Mouse (Mus musculus): ENCODE measurements around the gene Gm1604a. TPM values are rescaled to one million over a fixed set of nuclear protein-coding genes. Genes with fewer than 3 reads are reported as not detected.
"Not testable (repeated sequence)": the region's sequence is repeated elsewhere in the genome, so short reads cannot be mapped to it uniquely, and the experiment has no call there.

The Gm1604a gene
- polyA plus RNA-seq, 1 experiment from 2014 or later, result 0.20 TPM

DNA sequence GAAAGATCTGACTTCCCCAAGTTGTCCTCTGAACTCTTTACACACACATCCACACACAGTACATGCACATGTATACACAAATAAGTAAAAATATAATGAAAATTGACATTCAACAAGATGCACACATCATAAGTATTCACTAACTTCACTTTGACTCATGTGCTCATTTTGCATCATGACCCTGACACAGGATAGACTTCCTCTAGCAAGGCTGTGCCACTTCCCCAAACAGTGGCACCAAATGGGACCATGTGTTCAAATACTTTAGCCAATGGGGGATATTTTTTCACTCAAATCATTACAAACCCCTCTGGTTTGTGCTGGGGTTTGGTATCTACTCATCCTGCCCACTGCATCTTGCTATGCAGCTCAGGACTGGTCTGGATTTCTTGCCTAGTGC, 16.5 kb upstream of the Gm1604a start:
- not testable (repeated sequence) for H3K36me3 ChIP-seq (replicated peaks); H3K27me3 ChIP-seq; H3K9ac ChIP-seq; H3K4me2 ChIP-seq; H3K4me3 ChIP-seq (replicated peaks); H3K9me3 ChIP-seq (replicated peaks); H3K27ac ChIP-seq (replicated peaks); ATAC-seq (ENCODE audit: insufficient read depth); H3K4me1 ChIP-seq (replicated peaks)

DNA sequence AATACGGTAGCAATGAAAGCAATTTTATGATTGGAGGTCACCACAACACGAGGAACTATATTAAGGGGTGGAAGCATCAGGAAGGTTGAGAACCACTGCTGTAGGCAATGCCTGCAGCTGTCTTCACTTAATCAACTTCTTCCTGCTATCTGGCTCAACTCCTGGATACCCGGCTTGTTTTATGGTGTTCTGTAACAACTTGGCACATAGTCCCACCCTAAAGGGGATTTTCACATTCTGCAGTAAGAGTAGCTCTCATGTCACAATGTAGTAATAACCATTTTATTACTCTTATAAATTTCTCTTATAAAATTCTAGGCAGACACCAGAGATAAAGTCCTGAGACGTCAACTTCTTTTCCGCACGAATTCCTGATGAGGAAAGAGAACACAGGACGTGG, 15.9 kb upstream of the Gm1604a start:
- not testable (repeated sequence) for H3K4me2 ChIP-seq; H3K27me3 ChIP-seq; H3K4me3 ChIP-seq (replicated peaks); H3K9me3 ChIP-seq (replicated peaks); H3K9ac ChIP-seq; H3K27ac ChIP-seq (replicated peaks); ATAC-seq (ENCODE audit: insufficient read depth); H3K4me1 ChIP-seq (replicated peaks); H3K36me3 ChIP-seq (replicated peaks)
- no CpG with 5 or more reads among the region's 7 CpGs for WGBS (ENCODE audit: insufficient replicate concordance)

DNA sequence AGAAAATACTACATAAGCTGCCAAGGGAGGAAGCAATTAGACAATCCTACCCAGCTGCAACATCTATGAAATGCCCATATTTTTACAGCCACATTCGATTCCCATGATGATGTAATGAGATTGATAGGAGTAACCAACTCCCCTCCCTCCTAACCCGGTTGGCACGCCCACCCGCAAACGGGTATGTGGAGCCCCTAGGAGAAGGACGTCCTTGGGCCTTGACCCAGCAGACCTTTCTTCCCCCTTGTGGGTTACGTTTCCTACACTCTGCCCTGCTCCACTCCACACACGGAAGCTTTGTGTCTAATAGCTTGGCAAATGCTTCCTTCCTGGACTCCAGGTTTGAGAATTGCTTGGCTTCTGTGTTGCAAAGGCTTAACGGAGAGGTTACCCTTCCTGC, 15.5 kb upstream of the Gm1604a start:
- H3K27ac ChIP-seq (replicated peaks); H3K9me3 ChIP-seq (replicated peaks); H3K27me3 ChIP-seq; H3K4me1 ChIP-seq (replicated peaks); H3K4me3 ChIP-seq (replicated peaks); ATAC-seq (ENCODE audit: insufficient read depth); H3K4me2 ChIP-seq; H3K36me3 ChIP-seq (replicated peaks); H3K9ac ChIP-seq: not testable (repeated sequence)
- WGBS (ENCODE audit: insufficient replicate concordance), result 32% methylated on average over 7 of the region's 9 CpGs

DNA sequence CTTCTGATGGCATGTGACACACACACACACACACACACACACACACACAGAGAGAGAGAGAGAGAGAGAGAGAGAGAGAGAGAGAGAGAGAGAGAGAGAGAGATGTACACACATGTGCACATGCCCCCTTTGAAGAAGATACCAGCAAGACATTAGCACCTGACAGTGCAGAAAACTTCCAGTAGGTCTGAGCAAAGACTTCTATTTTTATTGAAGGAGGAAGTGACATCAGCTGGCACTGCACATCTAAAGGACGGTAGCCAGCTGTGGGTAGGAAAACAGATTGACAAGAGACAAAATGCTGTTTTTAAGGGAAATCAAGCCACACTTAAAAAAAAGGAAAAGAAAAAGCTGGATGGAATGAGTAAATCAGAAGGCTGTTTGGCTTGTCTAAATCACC, 11.2 kb upstream of the Gm1604a start:
- H3K9ac ChIP-seq; H3K9me3 ChIP-seq (replicated peaks); ATAC-seq (ENCODE audit: insufficient read depth); H3K4me1 ChIP-seq (replicated peaks); H3K27ac ChIP-seq (replicated peaks); H3K4me3 ChIP-seq (replicated peaks); H3K27me3 ChIP-seq; H3K36me3 ChIP-seq (replicated peaks); H3K4me2 ChIP-seq: not testable (repeated sequence)
- WGBS (ENCODE audit: insufficient replicate concordance), result no CpG with 5 or more reads among the region's 1 CpGs

DNA sequence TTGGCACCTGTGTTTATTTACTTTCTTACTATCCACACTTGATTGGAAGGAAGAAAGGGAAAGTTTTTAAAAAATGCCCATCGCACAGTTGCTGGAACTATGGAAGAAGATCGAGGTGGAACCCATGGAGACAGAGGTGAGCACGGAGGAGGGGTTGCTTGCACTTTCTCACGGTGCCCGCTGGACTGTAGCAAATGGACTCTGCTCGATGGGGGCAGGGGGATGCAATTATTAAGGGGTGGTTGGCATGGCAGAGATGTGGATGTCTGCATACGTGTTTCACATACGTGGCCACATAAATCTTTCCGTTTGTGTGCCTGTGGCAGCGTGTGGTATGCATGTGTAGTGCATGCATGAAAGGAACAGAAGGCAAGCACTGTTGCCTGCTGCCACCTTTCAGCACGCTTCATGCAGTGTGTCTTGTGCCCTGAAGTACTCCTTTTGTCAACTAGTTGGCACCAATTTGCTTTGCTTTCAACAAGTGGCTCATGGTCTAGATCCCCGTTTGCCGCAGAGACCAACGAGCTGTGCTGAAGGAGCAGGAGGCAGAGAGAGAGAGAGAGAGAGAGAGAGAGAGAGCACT, 487 bp downstream of the Gm1604a start:
- H3K4me3 ChIP-seq (replicated peaks); H3K36me3 ChIP-seq (replicated peaks); H3K4me2 ChIP-seq; H3K27ac ChIP-seq (replicated peaks); H3K9me3 ChIP-seq (replicated peaks); H3K4me1 ChIP-seq (replicated peaks); ATAC-seq (ENCODE audit: insufficient read depth); H3K27me3 ChIP-seq; H3K9ac ChIP-seq: not testable (repeated sequence)
- WGBS (ENCODE audit: insufficient replicate concordance), result 82% methylated on average over 3 of the region's 14 CpGs

DNA sequence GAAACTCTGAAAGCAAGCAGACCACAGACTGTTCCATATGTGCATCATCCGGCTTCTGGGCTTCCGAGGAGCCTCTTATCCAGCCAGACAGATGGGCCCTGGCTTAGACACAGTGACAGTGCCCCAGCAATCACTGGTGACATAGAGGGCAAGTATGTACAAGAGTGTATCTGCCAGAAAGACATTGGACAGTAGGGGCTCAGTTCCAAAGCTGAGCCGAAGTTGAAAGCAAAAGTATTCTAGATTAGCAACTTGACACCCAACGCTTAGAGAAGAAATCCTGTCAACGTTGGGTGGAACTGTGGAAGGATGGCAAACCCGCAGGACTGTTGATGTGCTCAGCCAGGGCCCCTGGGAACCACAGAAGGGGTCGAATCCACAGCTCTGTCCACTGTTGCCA, 4.8 kb downstream of the Gm1604a start:
- not testable (repeated sequence) for ATAC-seq (ENCODE audit: insufficient read depth); H3K36me3 ChIP-seq (replicated peaks); H3K9me3 ChIP-seq (replicated peaks); H3K4me1 ChIP-seq (replicated peaks); H3K4me2 ChIP-seq; H3K27me3 ChIP-seq; H3K4me3 ChIP-seq (replicated peaks); H3K9ac ChIP-seq; H3K27ac ChIP-seq (replicated peaks)
- WGBS (ENCODE audit: insufficient replicate concordance), result 71% methylated on average over 6 of the region's 7 CpGs

DNA sequence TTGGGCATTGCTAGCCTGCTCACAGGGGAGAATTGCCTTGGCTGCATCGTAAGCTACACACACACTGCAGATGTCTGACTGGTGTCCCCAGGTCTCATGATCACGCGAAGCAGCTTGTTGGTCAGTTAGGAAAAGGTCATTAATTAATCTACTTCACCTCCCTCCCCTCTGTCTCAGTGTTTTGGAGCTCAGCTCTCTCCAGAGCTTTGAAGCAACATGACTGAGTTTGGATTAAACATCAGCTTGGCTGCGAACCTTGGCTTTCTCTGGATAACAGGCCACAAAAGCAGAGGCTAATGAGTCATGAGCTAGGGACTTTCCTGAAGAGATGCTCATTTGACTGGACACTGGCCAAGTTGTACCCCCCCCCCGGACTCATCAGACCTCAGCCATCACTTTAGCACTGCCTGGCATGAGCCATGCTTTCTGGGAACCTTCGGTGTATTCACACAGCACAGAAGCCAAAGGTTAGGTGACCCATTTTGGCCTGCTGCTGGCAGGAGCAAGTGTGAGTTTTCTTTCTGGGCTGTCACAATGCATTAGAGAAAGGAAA, 5.3 kb downstream of the Gm1604a start:
- not testable (repeated sequence) for H3K27me3 ChIP-seq; H3K36me3 ChIP-seq (replicated peaks); H3K9ac ChIP-seq; H3K4me1 ChIP-seq (replicated peaks); H3K27ac ChIP-seq (replicated peaks); H3K4me3 ChIP-seq (replicated peaks); ATAC-seq (ENCODE audit: insufficient read depth); H3K4me2 ChIP-seq; H3K9me3 ChIP-seq (replicated peaks)
- 52% methylated on average over 3 of the region's 6 CpGs for WGBS (ENCODE audit: insufficient replicate concordance)

DNA sequence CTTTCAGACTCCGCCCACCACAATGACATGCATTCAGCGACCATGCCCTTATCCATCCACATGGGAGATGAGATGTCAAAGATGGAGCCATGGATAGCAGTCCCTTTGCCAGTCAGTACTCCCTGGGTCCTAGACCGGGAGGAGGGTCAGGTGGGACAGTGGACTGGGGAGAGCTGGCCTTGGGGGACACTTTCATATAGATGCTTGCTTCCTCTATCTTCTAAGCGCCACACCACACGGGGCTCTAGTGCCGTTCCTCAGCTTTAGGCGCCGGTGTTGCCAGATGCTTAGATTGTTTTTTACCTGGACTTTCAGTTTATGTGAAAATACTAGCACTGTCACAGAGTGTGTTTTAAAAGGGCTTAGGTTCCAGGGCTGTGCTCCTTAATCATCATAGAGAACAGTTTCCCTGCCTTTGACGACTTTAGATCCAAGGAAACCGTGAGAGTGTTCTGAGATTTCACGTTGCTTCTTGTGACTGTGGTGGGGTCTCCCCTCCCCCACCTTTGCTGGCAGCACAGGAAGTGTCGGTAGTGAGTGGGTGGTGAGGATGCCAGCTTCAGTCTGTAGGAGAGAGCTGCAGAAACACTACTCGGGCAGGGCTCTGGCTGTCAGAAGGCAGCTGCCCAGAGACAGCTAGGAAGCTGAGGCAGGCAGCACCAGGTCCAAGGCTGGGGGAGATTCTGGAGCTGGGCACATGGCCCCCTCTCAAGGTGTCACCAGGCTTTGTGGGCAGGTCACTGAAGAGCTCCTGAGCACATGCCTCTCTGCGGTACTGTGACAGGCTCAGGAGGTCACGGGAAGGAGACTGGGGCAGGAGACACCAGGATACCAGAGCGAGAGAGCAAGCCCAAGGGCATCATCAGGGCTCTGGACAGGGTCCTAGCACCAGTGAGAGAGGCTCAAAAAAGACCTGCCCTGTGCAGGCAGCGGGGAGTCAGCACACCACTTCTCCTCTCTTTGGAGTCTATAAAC, 8.1 kb downstream of the Gm1604a start:
- not testable (repeated sequence) for H3K4me1 ChIP-seq (replicated peaks); H3K27me3 ChIP-seq; H3K9ac ChIP-seq; H3K9me3 ChIP-seq (replicated peaks); H3K27ac ChIP-seq (replicated peaks); ATAC-seq (ENCODE audit: insufficient read depth); H3K4me2 ChIP-seq; H3K4me3 ChIP-seq (replicated peaks); H3K36me3 ChIP-seq (replicated peaks)
- 44% methylated on average over 3 of the region's 17 CpGs for WGBS (ENCODE audit: insufficient replicate concordance)

DNA sequence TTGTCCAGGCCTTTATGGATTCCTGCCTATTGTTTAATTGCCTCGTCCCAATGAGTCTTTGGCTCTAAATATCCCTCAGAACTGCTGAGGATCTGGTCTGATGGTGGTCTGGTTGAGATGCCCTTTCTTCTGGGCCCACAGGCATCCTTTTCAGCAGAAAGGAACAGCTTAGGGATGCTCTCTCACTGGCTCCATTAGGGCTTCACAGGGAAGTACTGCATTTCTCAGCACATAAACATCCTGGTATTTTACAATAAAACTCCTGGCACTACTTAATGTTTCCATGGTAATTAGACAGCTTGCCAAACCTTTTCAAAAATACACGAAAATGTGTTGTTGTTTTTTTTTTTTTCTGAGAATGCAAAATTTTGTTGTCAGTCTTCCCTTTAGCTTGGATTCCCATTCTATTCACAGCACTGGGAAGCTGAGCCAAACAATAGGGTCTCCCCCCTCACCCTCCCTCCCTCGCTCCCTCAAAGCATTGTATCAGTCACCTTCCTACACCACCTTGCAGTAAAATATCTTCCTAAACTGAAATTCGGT, 43.7 kb downstream of the Gm1604a start:
- not testable (repeated sequence) for H3K4me3 ChIP-seq (replicated peaks); H3K9me3 ChIP-seq (replicated peaks); ATAC-seq (ENCODE audit: insufficient read depth); H3K9ac ChIP-seq; H3K4me1 ChIP-seq (replicated peaks); H3K27me3 ChIP-seq; H3K27ac ChIP-seq (replicated peaks); H3K4me2 ChIP-seq; H3K36me3 ChIP-seq (replicated peaks)
- WGBS (ENCODE audit: insufficient replicate concordance), result 40% methylated on average over 2 of the region's 4 CpGs

DNA sequence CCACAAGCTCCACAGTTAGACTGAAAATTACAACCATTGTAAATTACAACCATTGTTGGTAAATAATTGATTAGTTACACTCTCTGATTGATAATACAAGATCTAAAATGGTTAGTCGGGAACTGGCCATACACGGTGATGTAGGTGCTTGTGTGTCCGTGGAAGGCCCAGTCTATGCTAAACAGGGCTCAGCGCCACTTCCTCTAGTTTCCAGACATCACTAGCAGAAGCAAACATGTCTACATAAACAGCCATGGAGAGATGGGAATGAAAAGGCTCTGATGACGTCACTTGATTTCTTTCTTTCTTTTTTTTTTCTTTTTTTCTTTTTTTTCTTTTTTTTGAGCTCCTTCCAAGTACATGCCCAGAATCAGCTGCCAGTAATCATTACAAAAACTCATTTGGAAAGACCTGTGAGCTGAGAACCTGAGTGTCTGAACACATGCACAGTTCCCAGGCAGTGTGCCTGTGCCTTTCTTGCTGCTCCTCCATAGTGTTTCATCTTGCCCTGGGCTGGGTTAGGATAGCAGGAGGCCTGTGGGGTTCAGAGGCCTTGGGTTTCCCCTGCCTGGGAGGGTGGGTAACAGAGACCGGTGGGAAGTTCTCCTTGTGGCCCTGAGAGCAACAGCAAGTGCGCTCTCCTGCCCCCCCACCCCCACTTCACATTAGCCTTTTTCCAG, 44.3 kb downstream of the Gm1604a start:
- not testable (repeated sequence) for ATAC-seq (ENCODE audit: insufficient read depth); H3K36me3 ChIP-seq (replicated peaks); H3K4me1 ChIP-seq (replicated peaks); H3K4me2 ChIP-seq; H3K4me3 ChIP-seq (replicated peaks); H3K27ac ChIP-seq (replicated peaks); H3K27me3 ChIP-seq; H3K9ac ChIP-seq; H3K9me3 ChIP-seq (replicated peaks)
- 62% methylated on average over 6 of the region's 7 CpGs for WGBS (ENCODE audit: insufficient replicate concordance)

DNA sequence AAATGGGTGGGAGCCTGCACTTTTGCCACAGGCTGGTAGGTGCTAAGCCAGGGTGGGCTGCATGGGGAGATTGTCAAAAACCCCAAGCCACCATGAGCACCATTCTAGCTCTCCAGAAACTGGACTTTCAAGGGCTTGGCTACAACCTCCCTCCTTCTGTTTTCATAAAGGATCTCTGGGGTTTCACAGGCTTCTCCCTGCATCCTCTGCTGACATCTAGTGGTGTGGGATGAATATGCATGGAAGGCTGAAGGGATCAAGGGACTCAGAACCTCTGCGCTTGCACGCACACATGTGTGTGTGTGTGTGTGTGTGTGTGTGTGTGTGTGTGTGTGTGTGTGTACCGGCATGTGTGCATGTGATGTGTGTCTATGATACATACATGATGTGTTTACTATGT, 49.1 kb downstream of the Gm1604a start:
- H3K36me3 ChIP-seq (replicated peaks); H3K4me3 ChIP-seq (replicated peaks); H3K4me2 ChIP-seq; H3K4me1 ChIP-seq (replicated peaks); H3K9ac ChIP-seq; H3K27ac ChIP-seq (replicated peaks); H3K27me3 ChIP-seq; ATAC-seq (ENCODE audit: insufficient read depth); H3K9me3 ChIP-seq (replicated peaks): not testable (repeated sequence)
- 43% methylated on average over 3 of the region's 3 CpGs for WGBS (ENCODE audit: insufficient replicate concordance)
